Mouse (Mus musculus) gastrocnemius, adult 8-10 months (tissue): Measurements from ENCODE around the gene Btaf1. TPM values are rescaled to one million over a fixed set of nuclear protein-coding genes. Genes with fewer than 3 reads are reported as not detected.
"Not testable (repeated sequence)": the region's sequence is repeated elsewhere in the genome, so short reads cannot be mapped to it uniquely, and the experiment has no call there.

Experiments
- DNase-seq, 2 experiments: peaks; one replicate each; pipeline ENCODE4 v3.0.0; 2022; ENCODE audit warnings: low spot score in 2 of 2
- total RNA-seq, 4 experiments: library from RNA; stranded (reverse); gene quantifications; 2 replicates each; pipeline ENCODE4 v1.2.4; 2022

Gene Btaf1
- total RNA-seq, 4 experiments from 2014 or later: 7.8 to 10.7 (median 8.2) TPM

DNA sequence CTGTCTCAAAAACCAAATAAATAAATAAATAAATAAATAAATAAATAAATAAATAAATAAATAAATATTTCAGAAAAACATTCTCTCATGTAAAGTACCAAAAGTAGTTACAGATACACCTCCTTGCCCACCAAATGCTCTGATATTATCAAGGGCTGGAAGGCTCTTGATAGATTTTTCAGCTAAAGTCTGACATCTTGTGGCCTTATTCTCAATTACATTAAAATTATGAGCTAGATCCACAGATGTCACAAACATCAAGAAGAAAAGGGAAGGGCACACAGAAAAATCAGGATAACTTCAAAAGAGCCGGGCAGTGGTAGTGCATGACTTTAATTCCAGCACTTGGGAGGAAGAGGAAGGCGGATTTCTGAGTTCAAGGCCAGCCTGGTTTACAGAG lies 3.9 kb upstream of the Btaf1 start:
- DNase-seq: no peak

GRCm38 (mm10) chr19:36922936-36923335 lies 2.9 kb upstream of the Btaf1 start:
- no peak for DNase-seq

DNA sequence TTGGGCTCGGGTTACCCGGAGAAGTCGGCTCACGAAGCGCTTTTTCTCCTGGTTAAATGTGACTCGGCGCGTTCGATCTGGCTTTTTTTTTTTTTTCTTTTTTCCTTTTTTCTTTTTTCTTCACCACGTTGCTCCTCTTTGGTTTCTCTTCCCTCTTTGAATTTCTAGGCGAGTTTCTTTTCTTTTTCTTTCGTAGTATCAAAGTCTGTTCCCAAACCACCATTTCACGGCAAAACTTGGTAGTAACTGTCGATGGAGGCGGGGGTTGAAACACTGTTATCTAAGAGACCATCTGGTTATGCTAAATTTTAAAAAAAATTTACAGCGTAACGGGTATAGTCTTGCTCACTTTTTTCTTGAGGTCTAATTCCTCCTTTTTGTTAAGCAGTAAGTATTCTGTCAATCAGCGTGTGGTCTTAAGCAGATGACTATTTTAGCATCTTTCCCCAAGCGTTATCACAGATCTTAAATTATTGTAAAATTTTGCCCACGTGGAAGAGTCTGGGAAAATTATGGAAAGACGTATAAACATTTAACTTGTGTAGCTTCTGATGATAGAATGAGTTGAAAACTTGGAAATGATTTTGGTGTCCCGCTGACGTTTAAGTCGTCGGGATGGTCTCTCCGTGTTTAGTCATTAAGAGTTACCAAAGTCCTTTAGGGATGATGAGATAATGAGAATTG lies 816 bp downstream of the Btaf1 start:
- no peak for DNase-seq

GRCm38 (mm10) chr19:36927800-36928361 lies 2.0 kb downstream of the Btaf1 start:
- no peak for DNase-seq

GRCm38 (mm10) chr19:36929816-36930215 lies 3.9 kb downstream of the Btaf1 start:
- DNase-seq: no peak

GRCm38 (mm10) chr19:36932097-36932496 lies 6.2 kb downstream of the Btaf1 start:
- no peak for DNase-seq

DNA sequence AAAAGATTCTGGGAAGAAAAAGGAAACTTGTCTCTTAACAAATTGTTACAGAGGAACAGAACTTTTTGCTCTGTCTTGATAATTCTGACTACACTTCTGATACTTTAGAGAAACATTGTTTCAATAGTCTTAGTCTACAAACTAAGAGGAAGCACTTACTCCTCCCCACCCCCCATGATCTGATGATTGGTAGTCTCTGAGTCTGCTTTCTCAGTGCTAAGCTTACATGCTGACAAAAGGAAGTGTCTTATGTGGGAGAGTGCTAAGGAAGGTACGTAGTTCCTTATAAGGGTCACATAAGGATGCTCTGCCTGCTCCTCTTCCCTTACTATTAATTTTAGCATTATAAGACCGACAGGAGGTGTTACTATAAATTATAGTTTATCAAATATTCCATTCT lies 6.7 kb downstream of the Btaf1 start:
- no peak for DNase-seq

DNA sequence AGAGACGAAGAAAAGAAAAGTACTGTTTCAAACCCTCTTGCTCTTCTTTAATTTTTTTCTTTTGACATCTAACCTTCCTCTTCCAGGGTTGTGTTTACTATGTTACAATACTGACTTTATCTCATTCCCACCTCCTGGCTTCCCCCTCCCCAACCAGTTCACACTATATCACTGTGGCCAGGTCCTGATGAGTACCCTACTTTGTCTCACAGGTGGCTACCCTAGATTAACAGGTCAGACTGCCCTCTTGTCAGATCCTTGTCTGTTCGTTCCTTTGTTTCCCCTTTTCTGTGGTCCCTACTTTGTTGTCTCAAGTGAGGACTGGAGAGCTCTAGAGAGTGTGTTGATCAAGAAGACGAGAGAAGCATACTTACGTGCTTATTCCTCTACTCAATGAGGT lies 10.4 kb downstream of the Btaf1 start:
- DNase-seq: no peak

DNA sequence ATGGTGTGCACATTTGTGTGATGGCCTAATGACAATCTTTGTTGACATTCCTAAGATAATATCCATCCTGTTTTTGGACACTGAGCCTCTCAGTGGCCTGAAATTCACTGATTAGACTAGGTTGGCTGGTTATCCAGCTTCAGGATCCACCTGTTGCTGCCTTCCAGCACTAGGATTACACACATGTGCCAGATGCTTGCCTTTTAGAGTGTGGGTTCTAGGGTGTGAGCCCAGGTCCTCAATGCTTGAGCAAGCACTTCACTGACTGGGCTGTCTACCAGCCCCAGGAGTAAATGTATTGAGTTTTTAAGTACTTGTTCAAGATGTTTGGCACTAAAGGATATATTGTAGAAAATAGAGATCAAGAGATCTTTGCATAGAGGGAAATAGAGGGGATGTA lies 12.1 kb downstream of the Btaf1 start:
- DNase-seq: no peak

DNA sequence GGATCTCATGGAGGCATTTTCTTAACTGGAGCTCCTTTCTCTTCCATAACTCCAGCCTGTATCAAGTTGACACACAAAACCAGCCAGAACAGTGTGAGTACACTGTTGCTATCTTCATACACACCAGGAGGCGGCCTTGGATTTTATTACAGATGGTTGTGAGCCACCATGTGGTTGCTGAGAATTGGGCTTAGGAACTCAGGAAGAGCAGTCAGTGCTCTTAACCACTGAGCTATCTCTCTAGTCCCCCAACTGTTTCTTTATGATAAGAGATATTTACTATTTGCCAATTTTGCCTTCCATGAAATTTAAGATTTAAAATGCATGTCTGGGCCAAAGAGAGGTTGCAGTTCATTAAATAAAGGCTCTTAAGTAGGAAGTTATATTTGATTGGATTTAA lies 14.2 kb downstream of the Btaf1 start:
- DNase-seq: no peak

- DNase-seq: no peak
These were observed 27.8 kb downstream of the Btaf1 start for GRCm38 (mm10) chr19:36953637-36954206.

DNA sequence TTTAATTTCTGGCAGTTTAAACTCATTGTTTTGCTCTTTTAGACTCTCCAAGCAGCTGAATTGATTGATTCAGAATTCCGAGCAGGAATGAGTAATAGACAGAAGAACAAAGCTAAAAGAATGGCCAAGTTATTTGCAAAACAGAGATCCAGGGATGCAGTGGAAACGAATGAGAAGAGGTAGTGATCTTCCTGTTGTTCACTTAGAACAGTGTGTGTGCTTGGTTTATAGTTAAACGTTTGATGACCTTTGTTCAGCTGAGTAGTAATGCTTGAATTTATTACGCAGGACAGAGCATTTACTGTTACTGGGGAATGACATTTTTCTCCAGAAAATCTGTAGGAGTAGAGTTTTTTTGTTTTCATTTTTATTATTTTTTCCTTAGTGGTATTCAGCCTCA lies 32.5 kb downstream of the Btaf1 start:
- no peak for DNase-seq

DNA sequence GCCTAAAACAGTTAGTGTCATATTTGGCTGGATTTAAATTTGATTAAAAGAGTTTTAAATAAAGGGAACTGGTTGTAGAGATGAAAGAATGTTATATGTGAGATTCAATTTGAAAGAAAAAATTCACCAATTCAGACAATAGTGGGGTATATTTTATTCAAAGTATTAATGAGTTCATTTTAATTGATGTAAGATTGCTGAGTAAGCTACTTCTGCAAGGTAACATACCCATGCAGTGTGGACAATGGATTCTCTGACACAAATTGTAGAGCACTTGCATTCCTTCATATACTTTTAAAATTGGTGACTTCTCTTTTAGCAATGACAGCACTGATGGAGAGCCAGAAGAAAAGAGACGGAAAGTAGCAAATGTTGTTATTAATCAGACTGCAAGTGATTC lies 35.4 kb downstream of the Btaf1 start:
- DNase-seq: no peak

- DNase-seq: not testable (repeated sequence)
These were observed 36.8 kb downstream of the Btaf1 start for GRCm38 (mm10) chr19:36962544-36963260.

DNA sequence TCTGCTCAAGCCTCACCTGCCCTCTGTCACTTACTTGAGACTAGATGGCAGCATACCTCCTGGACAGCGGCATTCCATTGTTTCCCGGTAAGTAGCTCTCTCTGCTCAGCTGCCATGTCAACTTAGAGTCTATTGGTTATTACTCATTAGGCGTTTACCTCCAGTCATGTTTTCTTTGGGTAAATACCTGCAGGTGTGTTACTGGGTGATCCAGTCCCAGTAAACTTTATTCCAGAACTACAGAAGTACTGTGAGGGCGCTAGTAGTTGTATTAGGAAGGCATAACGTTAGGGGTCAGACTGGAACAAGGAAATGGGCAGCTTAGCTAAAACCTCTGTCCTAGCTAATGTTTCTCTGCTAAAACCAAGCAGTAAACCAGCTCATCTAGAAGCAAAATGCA lies 78.7 kb downstream of the Btaf1 start:
- no peak for DNase-seq

DNA sequence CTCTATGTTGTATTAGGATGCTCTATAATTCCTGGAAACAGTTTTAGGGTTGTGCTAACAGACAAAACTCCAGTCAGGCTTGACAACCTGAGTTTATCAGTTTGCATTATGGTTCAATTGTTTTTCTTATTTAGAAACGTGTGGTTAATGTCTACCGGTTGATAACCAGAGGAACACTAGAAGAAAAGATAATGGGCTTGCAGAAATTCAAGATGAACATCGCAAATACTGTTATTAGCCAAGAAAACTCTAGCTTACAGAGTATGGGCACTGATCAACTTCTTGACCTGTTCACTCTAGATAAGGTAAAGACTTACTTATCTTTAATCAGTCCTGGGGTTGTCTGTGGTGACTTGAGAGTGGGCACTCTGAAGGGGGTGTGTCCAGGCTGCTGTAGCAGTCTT lies 84.0 kb downstream of the Btaf1 start:
- DNase-seq: no peak

DNA sequence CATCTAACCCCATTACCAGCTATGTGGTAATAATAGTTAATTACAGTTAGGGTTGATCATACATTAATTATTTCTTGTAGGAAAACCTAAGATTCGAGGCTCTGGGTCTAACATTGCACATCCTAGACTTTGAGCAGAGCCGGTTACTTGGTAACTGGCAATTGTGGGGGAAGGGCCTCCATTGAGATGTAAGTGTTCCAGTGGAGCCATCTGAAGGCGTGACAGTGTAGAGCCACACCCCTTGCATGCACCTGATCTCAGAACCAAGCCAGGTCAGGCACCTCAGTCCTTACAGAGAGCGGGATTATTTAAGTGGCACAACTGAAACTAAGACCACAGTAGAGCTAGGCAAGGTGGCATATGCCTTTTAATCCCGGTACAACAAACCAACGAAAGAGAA lies 87.6 kb downstream of the Btaf1 start:
- DNase-seq: no peak

DNA sequence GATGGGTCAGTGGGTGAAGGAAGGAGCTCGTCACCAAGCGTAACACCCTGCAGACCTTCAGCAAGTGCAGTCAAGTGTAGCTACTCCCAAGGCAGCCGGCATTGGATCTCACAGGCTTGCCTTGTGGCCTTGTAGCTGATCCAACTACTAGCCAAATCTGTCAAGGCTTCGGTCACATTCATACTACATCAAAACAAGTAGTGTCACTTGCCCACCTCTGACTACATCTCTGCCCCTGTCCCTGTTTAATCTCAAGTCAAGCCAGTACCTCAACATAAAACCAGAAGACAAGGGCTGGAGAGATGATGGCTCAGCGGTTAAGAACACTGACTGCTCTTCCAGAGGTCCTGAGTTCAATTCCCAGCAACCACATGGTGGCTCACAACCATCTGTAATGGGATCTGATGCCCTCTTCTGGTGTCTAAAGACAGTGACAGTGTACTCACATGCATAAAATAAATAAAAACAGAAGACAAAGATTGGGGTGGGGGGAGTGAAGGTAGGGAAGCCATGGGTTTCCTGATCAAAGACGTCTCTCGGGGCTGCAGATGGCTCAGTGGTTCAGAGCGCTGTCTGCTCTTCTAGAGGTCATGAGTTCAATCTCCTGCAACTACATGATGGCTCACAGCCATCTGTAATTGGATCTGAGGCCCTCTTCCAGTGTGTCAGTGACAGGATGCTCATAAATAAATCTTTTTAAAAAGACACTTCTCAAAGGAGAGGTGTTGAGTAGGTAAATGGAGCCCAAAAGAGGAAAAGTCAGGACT lies 88.5 kb downstream of the Btaf1 start:
- DNase-seq: no peak

DNA sequence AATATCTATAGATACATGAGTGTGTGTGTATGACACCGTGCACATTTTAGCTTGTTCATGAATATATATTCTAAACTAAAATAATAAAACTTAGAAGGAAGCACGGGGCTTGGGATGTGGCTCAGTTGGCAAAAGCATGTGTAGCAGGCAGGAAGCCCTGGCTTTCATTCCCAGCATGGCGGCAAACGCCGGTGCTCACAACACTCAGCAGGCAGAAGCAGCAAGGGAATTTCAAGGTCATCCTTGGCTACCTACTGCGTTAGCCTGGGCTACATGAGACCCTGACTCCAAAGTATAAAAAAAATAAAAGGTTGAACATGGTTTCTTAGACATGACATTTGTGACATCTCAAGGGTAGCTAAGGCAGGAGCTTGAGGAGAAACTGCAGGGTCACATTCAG lies 91.0 kb downstream of the Btaf1 start:
- DNase-seq: no peak

GRCm38 (mm10) chr19:37018411-37018810 lies 92.5 kb downstream of the Btaf1 start:
- DNase-seq: no peak

DNA sequence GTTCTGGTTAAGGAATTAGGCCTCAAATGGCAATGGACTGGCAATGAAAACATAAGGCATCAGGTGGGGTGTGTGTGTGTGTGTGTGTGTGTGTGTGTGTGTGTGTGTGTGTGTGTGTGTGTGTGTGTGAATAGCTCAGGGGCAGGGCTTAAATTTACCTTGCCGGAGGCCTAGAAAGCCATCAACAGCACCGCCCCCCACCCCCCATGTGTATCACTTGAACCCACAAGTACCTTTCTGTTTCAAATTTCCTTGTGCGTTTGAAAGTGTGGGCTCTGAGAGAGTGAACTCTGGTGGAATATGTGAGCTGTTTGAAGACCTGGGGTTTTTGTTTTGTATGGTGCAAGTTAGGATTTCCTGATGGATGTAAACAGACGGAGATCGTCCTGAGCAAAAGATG lies 93.1 kb downstream of the Btaf1 start:
- no peak for DNase-seq

DNA sequence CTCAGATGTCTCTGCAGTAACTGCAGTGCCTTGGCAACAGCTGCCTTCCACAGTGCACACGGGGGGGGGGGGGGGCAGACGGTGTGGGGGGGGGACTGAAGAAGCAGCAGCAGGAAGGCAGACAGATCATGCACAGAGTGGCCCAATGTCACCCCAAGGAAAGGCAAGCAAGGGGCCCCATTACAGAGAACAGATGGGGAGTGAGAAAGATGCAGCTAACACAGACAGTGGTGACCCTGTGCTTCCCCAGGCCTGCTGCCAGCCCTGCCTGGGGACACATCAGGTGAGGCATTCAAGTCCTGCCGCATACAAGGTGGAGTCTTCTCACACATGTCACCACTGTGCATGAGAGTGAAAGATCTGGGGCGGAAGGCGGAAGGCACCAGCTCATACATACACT lies 94.7 kb downstream of the Btaf1 start:
- no peak for DNase-seq
